Mouse (Mus musculus): Measurements from ENCODE around the gene Elmo1. TPM values are rescaled to one million over a fixed set of nuclear protein-coding genes. Genes with fewer than 3 reads are reported as not detected.

The Elmo1 gene
- polyA plus RNA-seq, 1 experiment from 2014 or later, result 9.1 TPM

- Histone ChIP-seq H3K4me3 (no peak overlapping the region), H3K27ac (no peak overlapping the region), H3K36me3 (no peaks in the 10 kb centered on the region), H3K4me1 (peaks cover 20% of the 10 kb centered on the region), H3K9me3 (replicated peaks) (no peaks in the 10 kb centered on the region), H3K27me3 (ENCODE audit: low read depth, poor library complexity, severe bottlenecking) (no peaks in the 10 kb centered on the region)
- 90% methylated on average over 2 of the region's 2 CpGs for WGBS
- DNase-seq (ENCODE audit: low spot score), result no peak
These were observed 97.3 kb downstream of the Elmo1 start for GRCm38 (mm10) chr13:20187647-20188046.

- Histone ChIP-seq H3K27me3 (ENCODE audit: low read depth, poor library complexity, severe bottlenecking) (no peaks in the 10 kb centered on the region), H3K4me3 (no peak overlapping the region), H3K27ac (no peak overlapping the region), H3K9me3 (replicated peaks) (no peaks in the 10 kb centered on the region), H3K4me1 (no peaks in the 10 kb centered on the region), H3K36me3 (no peaks in the 10 kb centered on the region)
- no peak for DNase-seq (ENCODE audit: low spot score)
- WGBS, result 89% methylated on average over 6 of the region's 6 CpGs
These were observed 101.7 kb downstream of the Elmo1 start for GRCm38 (mm10) chr13:20192009-20192584.

- WGBS, result 58% methylated on average over 2 of the region's 2 CpGs
- H3K27ac ChIP-seq, result no peak overlapping the region
- H3K36me3 ChIP-seq, result no peaks in the 10 kb centered on the region
- no peaks in the 10 kb centered on the region for H3K9me3 ChIP-seq (replicated peaks)
- DNase-seq (ENCODE audit: low spot score), result no peak
- no peak overlapping the region for H3K4me3 ChIP-seq
- H3K27me3 ChIP-seq (ENCODE audit: low read depth, poor library complexity, severe bottlenecking), result no peaks in the 10 kb centered on the region
- H3K4me1 ChIP-seq, result no peaks in the 10 kb centered on the region
These were observed 110.2 kb downstream of the Elmo1 start for GRCm38 (mm10) chr13:20200582-20200981.

DNA sequence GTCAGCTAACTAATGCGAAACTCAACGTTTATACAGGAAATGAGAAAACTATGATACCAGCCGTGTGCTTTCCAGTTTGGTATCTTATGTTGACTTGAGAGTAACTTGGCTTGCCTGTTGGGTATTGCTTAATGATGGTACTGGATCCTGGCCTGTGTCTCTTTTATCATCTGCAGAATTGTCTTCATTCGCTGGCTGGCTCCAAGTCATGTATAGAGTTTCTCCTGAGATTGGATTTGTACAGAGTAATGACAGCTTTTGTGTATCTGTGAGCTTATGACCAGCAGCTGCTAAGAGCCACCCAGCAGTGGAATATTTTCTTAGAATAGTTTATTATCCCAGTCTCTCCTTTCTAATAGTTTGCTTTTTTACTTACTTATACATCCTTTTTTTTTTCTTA, 112.2 kb downstream of the Elmo1 start:
- 96% methylated on average over 4 of the region's 4 CpGs for WGBS

DNA sequence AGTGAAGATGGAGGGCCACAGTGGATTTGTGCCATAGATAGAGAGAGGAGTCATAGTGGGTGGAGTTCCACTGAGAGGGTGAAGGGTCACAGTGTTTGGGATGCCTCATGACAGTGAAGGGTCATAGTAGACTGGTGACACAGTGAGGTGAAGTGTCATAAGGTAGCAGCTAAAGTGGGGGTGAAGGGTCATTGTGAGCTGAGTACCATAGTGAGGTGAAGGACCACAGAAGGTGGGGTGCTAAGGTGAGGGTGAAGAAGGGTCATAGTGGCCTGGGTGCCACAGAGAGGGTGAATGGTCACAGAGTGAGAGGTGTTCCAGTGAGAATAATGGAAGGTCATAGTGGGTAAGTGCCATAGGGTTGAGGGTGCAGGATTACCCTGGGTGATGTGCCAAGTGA, 113.8 kb downstream of the Elmo1 start:
- no peaks in the 10 kb centered on the region for H3K27me3 ChIP-seq (ENCODE audit: low read depth, poor library complexity, severe bottlenecking)
- DNase-seq (ENCODE audit: low spot score), result no peak
- no peaks in the 10 kb centered on the region for H3K9me3 ChIP-seq (replicated peaks)
- H3K36me3 ChIP-seq, result no peaks in the 10 kb centered on the region
- H3K4me3 ChIP-seq, result no peak overlapping the region
- no peak overlapping the region for H3K27ac ChIP-seq
- H3K4me1 ChIP-seq, result no peaks in the 10 kb centered on the region

More for the DNA sequence above, 112.2 kb downstream of the Elmo1 start:
- no peak overlapping the region for H3K4me3 ChIP-seq
- H3K4me1 ChIP-seq, result no peaks in the 10 kb centered on the region
- H3K9me3 ChIP-seq (replicated peaks), result no peaks in the 10 kb centered on the region
- no peaks in the 10 kb centered on the region for H3K27me3 ChIP-seq (ENCODE audit: low read depth, poor library complexity, severe bottlenecking)
- no peak overlapping the region for H3K27ac ChIP-seq
- H3K36me3 ChIP-seq, result no peaks in the 10 kb centered on the region
- no peak for DNase-seq (ENCODE audit: low spot score)

DNA sequence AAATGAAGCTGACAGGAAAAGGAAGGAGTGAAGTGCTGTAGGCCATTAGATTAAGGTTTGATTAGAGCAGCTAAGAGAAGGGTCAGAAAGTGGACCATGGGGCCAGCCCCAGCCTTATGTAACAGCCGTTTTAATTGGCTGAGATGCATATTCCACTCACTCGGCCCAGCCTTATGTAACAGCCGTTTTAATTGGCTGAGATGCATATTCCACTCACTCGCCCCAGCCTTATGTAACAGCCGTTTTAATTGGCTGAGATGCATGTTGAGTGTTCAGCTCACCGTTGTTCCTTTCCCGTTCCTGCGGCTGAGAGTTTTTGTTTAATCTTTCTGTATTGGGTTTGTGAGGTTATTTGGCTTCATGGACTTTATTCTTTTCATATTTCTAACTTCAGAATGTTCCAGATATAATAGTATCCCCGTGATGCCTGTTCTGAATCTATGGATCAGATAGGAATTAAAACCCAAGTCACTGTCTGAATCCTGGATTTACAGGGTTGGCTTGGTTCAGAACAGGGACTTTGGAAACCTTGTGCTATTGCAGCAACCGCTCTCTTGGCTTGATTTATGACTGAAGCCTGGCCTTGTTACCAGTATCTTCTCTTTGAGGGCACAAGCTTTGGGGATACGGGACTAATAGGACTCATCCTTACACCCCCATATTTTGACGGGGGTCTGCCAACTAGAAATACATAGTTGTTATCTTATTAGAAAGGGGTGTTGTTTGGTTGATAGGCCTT, 114.8 kb downstream of the Elmo1 start:
- no peaks in the 10 kb centered on the region for H3K36me3 ChIP-seq
- WGBS, result 93% methylated on average over 12 of the region's 12 CpGs
- no peak overlapping the region for H3K27ac ChIP-seq
- DNase-seq (ENCODE audit: low spot score), result no peak
- H3K27me3 ChIP-seq (ENCODE audit: low read depth, poor library complexity, severe bottlenecking), result no peaks in the 10 kb centered on the region
- H3K4me1 ChIP-seq, result no peaks in the 10 kb centered on the region
- H3K4me3 ChIP-seq, result no peak overlapping the region
- H3K9me3 ChIP-seq (replicated peaks), result no peaks in the 10 kb centered on the region

DNA sequence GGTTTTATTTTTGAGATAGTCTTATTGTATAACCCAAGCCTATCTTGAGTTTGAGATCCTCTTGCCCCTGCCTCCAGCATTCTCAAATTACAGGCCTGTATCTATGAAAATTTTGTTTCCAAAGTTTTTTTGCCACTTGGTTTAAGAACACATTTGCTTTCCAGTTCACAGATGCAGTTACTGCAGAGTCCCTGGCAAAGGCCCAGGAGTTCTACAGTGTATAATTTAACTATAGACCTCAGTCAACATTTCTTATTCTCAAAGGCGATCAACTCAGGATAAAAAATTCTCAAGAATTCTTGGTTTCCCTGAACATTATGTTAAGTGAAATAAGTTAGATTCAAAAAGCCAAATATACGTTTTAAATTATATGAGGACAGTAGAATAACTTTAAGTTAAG, 115.3 kb downstream of the Elmo1 start:
- Histone ChIP-seq H3K27ac (no peak overlapping the region), H3K4me3 (no peak overlapping the region), H3K9me3 (replicated peaks) (no peaks in the 10 kb centered on the region), H3K36me3 (no peaks in the 10 kb centered on the region), H3K27me3 (ENCODE audit: low read depth, poor library complexity, severe bottlenecking) (no peaks in the 10 kb centered on the region), H3K4me1 (no peaks in the 10 kb centered on the region)
- no peak for DNase-seq (ENCODE audit: low spot score)
- WGBS, result 90% methylated on average over 2 of the region's 2 CpGs

- WGBS, result 72% methylated on average over 5 of the region's 5 CpGs
These were observed 116.7 kb downstream of the Elmo1 start for GRCm38 (mm10) chr13:20207126-20207525.

GRCm38 (mm10) chr13:20207950-20208642, 117.7 kb downstream of the Elmo1 start:
- Histone ChIP-seq H3K27me3 (ENCODE audit: low read depth, poor library complexity, severe bottlenecking) (no peaks in the 10 kb centered on the region), H3K9me3 (replicated peaks) (no peaks in the 10 kb centered on the region), H3K36me3 (no peaks in the 10 kb centered on the region), H3K4me3 (no peak overlapping the region), H3K4me1 (no peaks in the 10 kb centered on the region), H3K27ac (no peak overlapping the region)
- WGBS, result 67% methylated on average over 7 of the region's 7 CpGs
- no peak for DNase-seq (ENCODE audit: low spot score)

More at GRCm38 (mm10) chr13:20207126-20207525, 116.7 kb downstream of the Elmo1 start:
- Histone ChIP-seq H3K4me3 (no peak overlapping the region), H3K4me1 (no peaks in the 10 kb centered on the region), H3K36me3 (no peaks in the 10 kb centered on the region), H3K9me3 (replicated peaks) (no peaks in the 10 kb centered on the region), H3K27ac (no peak overlapping the region), H3K27me3 (ENCODE audit: low read depth, poor library complexity, severe bottlenecking) (no peaks in the 10 kb centered on the region)
- DNase-seq (ENCODE audit: low spot score), result no peak

DNA sequence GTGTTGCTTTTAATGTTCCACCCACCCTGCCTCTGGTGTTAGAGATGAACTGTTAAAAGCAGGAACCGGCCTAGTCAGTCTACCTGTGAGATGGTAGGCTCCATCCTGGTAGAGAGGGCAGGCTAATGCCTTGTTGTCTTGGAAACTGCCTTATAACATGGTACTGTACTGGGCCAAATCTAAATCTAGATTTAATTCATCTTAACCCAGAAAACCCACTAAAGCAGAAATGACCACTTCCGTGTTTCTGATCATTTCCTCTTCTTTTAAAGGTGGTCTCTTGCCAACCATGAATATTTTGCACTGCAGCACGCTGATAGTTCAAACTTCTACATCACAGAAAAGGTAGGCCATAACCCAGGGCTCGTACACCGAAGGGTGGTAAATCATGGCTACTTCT, 118.5 kb downstream of the Elmo1 start:
- no peak overlapping the region for H3K27ac ChIP-seq
- H3K36me3 ChIP-seq, result no peaks in the 10 kb centered on the region
- H3K27me3 ChIP-seq (ENCODE audit: low read depth, poor library complexity, severe bottlenecking), result no peaks in the 10 kb centered on the region
- no peaks in the 10 kb centered on the region for H3K9me3 ChIP-seq (replicated peaks)
- no peak for DNase-seq (ENCODE audit: low spot score)
- no peaks in the 10 kb centered on the region for H3K4me1 ChIP-seq
- no peak overlapping the region for H3K4me3 ChIP-seq
- 95% methylated on average over 5 of the region's 5 CpGs for WGBS

DNA sequence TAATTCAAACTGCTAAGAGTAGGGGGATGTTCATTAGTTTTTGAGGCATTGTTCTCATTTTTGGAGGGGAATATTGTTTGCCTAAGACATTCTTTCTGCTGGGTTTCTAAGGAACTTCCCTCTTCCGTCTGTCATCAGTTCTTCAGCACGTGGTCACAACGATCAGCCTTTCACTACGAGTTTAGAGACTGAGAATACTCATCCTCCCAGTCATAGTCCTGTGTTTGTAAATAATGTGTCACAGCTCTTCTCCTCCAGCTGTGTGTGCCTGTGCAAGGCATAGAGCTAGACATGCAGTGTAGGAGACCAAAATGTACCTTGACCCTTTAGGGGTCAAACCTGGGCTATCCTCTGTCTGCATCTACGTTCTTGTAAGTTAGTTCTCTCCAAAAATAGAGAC, 121.4 kb downstream of the Elmo1 start:
- no peak for DNase-seq (ENCODE audit: low spot score)
- Histone ChIP-seq H3K27me3 (ENCODE audit: low read depth, poor library complexity, severe bottlenecking) (no peaks in the 10 kb centered on the region), H3K4me1 (no peaks in the 10 kb centered on the region), H3K27ac (no peak overlapping the region), H3K9me3 (replicated peaks) (no peaks in the 10 kb centered on the region), H3K4me3 (no peak overlapping the region), H3K36me3 (no peaks in the 10 kb centered on the region)
- WGBS, result 88% methylated on average over 5 of the region's 5 CpGs

DNA sequence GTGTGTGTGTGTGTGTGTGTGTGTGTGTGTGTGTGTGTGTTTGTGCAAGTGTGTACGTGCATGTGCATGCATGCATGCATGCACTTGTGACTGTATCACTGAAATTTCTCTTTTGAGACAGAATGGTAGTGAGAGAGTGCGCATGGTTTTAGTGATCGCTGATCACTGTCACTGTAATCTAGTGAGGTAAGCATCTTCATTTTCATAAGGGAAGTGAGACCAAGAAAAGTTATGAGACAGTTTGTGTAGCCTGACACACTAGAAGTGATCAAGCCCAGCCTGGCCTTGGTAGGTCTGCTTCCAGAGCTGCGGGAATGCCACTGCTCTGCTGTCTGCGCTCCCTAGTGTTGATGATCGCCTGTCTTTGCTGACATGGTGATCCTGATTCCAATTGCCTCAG, 122.3 kb downstream of the Elmo1 start:
- H3K4me3 ChIP-seq, result no peak overlapping the region
- no peak for DNase-seq (ENCODE audit: low spot score)
- H3K27ac ChIP-seq, result no peak overlapping the region
- H3K36me3 ChIP-seq, result no peaks in the 10 kb centered on the region
- no peaks in the 10 kb centered on the region for H3K9me3 ChIP-seq (replicated peaks)
- H3K27me3 ChIP-seq (ENCODE audit: low read depth, poor library complexity, severe bottlenecking), result no peaks in the 10 kb centered on the region
- H3K4me1 ChIP-seq, result no peaks in the 10 kb centered on the region
- WGBS, result 90% methylated on average over 6 of the region's 6 CpGs

GRCm38 (mm10) chr13:20213861-20214260, 123.5 kb downstream of the Elmo1 start:
- no peaks in the 10 kb centered on the region for H3K9me3 ChIP-seq (replicated peaks)
- no peaks in the 10 kb centered on the region for H3K36me3 ChIP-seq
- DNase-seq (ENCODE audit: low spot score), result no peak
- H3K27me3 ChIP-seq (ENCODE audit: low read depth, poor library complexity, severe bottlenecking), result no peaks in the 10 kb centered on the region
- WGBS, result 89% methylated on average over 5 of the region's 5 CpGs
- H3K4me3 ChIP-seq, result no peak overlapping the region
- no peaks in the 10 kb centered on the region for H3K4me1 ChIP-seq
- H3K27ac ChIP-seq, result no peak overlapping the region
